Mouse (Mus musculus) right cerebral cortex, postnatal 36 days (tissue): Measurements from ENCODE around the gene Borcs7.
A peak's percentile ranks its signal among the peaks of the same experiment; 100 is the strongest.
"Not testable (repeated sequence)": the region's sequence is repeated elsewhere in the genome, so short reads cannot be mapped to it uniquely, and the experiment has no call there.

Experiments
- DNase-seq, 2 experiments: peaks; one replicate each; pipeline ENCODE4 v3.0.0; 2022; ENCODE audit warnings: low spot score in 2 of 2, mixed read lengths in 1 of 2

Borcs7 gene

GRCm38 (mm10) chr19:46710614-46711013 is 20.9 kb downstream of the Borcs7 start:
- DNase-seq: no peak

GRCm38 (mm10) chr19:46714234-46714633 is 24.5 kb downstream of the Borcs7 start:
- no peak for DNase-seq

- DNase-seq: no peak
These were observed 25.3 kb downstream of the Borcs7 start for GRCm38 (mm10) chr19:46715016-46715415.

- no peak for DNase-seq
These were observed 28.4 kb downstream of the Borcs7 start for GRCm38 (mm10) chr19:46718150-46718549.

GRCm38 (mm10) chr19:46724411-46724810 is 34.7 kb downstream of the Borcs7 start:
- DNase-seq: no peak

GRCm38 (mm10) chr19:46726142-46726541 is 36.4 kb downstream of the Borcs7 start:
- no peak for DNase-seq

- no peak for DNase-seq
These were observed 37.5 kb downstream of the Borcs7 start for GRCm38 (mm10) chr19:46727140-46727736.

- DNase-seq: no peak
These were observed 38.3 kb downstream of the Borcs7 start for GRCm38 (mm10) chr19:46727945-46728540.

GRCm38 (mm10) chr19:46728909-46729308 is 39.2 kb downstream of the Borcs7 start:
- DNase-seq: no peak

- DNase-seq: no peak
These were observed 41.6 kb downstream of the Borcs7 start for GRCm38 (mm10) chr19:46731351-46731750.

- DNase-seq: not testable (repeated sequence)
These were observed 43.0 kb downstream of the Borcs7 start for GRCm38 (mm10) chr19:46732673-46733072.

GRCm38 (mm10) chr19:46733626-46734025 is 43.9 kb downstream of the Borcs7 start:
- no peak for DNase-seq

GRCm38 (mm10) chr19:46735241-46735640 is 45.5 kb downstream of the Borcs7 start:
- no peak for DNase-seq

GRCm38 (mm10) chr19:46737106-46737505 is 47.4 kb downstream of the Borcs7 start:
- no peak for DNase-seq

GRCm38 (mm10) chr19:46740341-46741008 is 50.8 kb downstream of the Borcs7 start:
- peak; percentile 22 to 39 for DNase-seq

GRCm38 (mm10) chr19:46741574-46741973 is 51.9 kb downstream of the Borcs7 start:
- DNase-seq: no peak

GRCm38 (mm10) chr19:46744681-46745080 is 55.0 kb downstream of the Borcs7 start:
- no peak for DNase-seq

GRCm38 (mm10) chr19:46747799-46748198 is 58.1 kb downstream of the Borcs7 start:
- DNase-seq: no peak

GRCm38 (mm10) chr19:46752235-46752634 is 62.5 kb downstream of the Borcs7 start:
- no peak for DNase-seq
